Mouse (Mus musculus) hindbrain, embryonic 12.5 days (tissue): Measurements from ENCODE around the gene Pcbp3. TPM values are rescaled to one million over a fixed set of nuclear protein-coding genes. Genes with fewer than 3 reads are reported as not detected.

Source experiments
- ATAC-seq: fragments of 200-750 bp; cut with Nextera tagmentation; 2 replicates; pipeline ENCODE4 v1.8.0; 2017; ENCODE audit warnings: moderate TSS enrichment; ENCODE audit not compliant: low FRiP score
- H3K27ac ChIP-seq: fragments of 300-500 bp; sonication (generic); 2 replicates; pipeline ENCODE4 v1.5.1; 2016; ENCODE audit warnings: mild to moderate bottlenecking
- H3K27me3 ChIP-seq: fragments of 300-500 bp; sonication (generic); 2 replicates; pipeline ENCODE4 v1.6.1; 2016; ENCODE audit warnings: mild to moderate bottlenecking
- H3K36me3 ChIP-seq: fragments of 300-500 bp; sonication (generic); 2 replicates; pipeline ENCODE4 v1.6.1; 2016; ENCODE audit warnings: mild to moderate bottlenecking
- H3K4me1 ChIP-seq: fragments of 300-500 bp; sonication (generic); 2 replicates; pipeline ENCODE4 v1.6.1; 2016
- H3K4me2 ChIP-seq: fragments of 300-500 bp; sonication (generic); replicated peaks from 2 replicates; pipeline ENCODE4 v1.6.1; 2016; ENCODE audit warnings: mild to moderate bottlenecking
- H3K4me3 ChIP-seq: fragments of 300-500 bp; sonication (generic); 2 replicates; pipeline ENCODE4 v1.5.1; 2016; ENCODE audit warnings: mild to moderate bottlenecking
- H3K9ac ChIP-seq: fragments of 300-500 bp; sonication (generic); 2 replicates; pipeline ENCODE4 v1.6.1; 2016; ENCODE audit warnings: mild to moderate bottlenecking, moderate library complexity
- H3K9me3 ChIP-seq: fragments of 300-500 bp; sonication (generic); replicated peaks from 2 replicates; pipeline ENCODE4 v1.6.1; 2016; ENCODE audit warnings: mild to moderate bottlenecking
- WGBS: fragments of 180-500 bp; shearing (Covaris S2); methylation state at CpG from one replicate; pipeline ENCODE4 v1.1.7; 2016; 5-methylcytosine and 5-hydroxymethylcytosine counted together
- polyA plus RNA-seq: library from polyadenylated mRNA; unstranded; fragments of >200 nt; fragmentation: Nextera tagmentation; extraction: Ambion mirVana; gene quantifications from 2 replicates; pipeline ENCODE4 v1.2.1, GENCODE M21; 2016

Gene Pcbp3
- polyA plus RNA-seq, 1 experiment from 2014 or later, result 68.6 TPM

DNA sequence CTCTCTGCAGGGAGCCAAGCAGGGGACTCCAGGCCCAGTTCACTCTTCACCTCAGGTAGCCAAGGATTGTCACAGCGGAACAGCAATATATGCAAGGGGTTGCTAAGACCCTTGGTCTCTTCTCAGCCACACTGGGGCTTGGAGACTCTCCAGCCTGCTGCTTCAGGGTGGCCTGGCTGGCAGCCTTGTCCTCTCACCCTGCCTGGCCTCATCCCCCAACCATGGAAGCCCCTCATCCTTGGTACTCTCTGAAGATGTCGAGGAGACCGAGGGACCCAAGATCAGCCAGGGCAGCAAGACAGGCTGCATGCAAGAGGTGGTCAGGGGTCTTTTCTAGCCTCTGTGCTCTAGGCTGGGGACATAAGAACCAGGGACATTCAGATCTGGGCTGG is 228.0 kb downstream of the Pcbp3 start:
- Histone ChIP-seq H3K27ac (peak overlapping the region; percentile 44), H3K27me3 (0 out of 2 replicates have a peak, but pooled peaks cover 5% of the 10 kb centered on the region), H3K9me3 (no peaks in the 10 kb centered on the region), H3K4me3 (no peak overlapping the region), H3K4me2 (peak overlapping the region; percentile 34), H3K9ac (0 out of 2 replicates have a peak overlapping the region, but pooled peaks have one; percentile 13), H3K36me3 (no peaks in the 10 kb centered on the region), H3K4me1 (peaks cover 28% of the 10 kb centered on the region)
- WGBS, result 35% methylated on average over 3 of the region's 3 CpGs
- no peak for ATAC-seq

DNA sequence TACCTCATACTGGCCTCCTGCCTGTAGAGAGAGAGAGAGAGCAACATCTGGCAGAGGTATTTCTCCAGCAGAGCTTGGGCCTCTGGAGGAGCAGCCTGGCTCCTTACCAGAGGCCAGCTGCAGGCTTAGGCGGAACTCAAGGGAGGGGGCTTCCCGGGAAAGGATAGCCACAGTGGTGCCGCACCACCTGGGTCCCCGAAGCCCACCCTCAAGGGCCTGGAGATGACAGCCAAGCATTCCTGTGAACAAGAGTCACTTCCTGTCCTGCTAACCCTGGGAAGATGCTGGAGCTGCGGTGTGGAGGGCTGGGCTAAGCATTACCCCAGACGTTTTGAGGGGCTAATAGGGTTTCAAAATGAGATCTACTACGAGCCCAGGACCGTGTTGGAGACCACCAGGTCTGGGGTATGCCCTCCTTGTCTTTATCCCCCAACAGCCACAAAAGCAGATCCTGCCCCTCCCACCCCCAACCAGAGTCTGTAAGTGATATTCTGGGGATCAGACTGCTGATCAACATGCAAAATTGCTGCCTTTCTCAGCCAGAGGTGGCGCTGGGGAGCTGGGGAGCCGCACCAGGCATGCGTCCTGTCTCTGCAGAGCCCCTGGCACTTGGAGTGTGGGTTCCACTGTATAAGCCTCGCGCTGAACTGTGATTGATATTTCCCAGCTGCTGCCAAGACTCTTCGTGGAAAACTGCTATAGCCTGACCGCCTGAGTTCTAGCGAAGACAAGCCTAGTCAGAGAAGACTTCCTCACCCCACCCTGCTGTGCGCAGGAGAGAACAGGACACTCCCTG is 228.6 kb downstream of the Pcbp3 start:
- H3K9me3 ChIP-seq, result no peaks in the 10 kb centered on the region
- WGBS, result 12% methylated on average over 17 of the region's 17 CpGs
- H3K4me1 ChIP-seq, result peaks cover 28% of the 10 kb centered on the region
- peak overlapping the region; percentile 34 for H3K4me2 ChIP-seq
- no peaks in the 10 kb centered on the region for H3K36me3 ChIP-seq
- ATAC-seq, result peak; percentile 61
- peak overlapping the region; percentile 58 for H3K27ac ChIP-seq
- 0 out of 2 replicates have a peak overlapping the region, but pooled peaks have one; percentile 13 for H3K9ac ChIP-seq
- no peak overlapping the region for H3K4me3 ChIP-seq
- 0 out of 2 replicates have a peak, but pooled peaks cover 5% of the 10 kb centered on the region for H3K27me3 ChIP-seq

DNA sequence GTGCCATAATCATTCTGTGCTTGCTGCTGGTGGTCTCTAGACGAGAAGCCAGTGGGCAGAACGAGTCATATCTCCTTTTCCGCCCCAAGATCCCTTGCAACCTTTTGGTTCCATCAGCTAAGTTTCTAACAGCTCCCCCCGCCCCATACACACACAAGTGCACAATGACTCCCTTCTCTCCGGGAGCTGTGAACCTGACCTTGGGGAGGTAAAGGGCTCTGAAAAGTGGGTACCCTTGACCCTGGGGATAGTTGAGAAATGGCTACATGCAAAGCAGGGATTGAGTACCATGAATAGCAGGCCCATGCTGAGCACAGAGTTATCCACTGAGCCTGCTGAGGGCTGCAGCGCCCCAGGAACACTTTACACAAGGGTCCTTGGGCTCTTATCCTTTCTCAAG is 229.3 kb downstream of the Pcbp3 start:
- Histone ChIP-seq H3K36me3 (no peaks in the 10 kb centered on the region), H3K27ac (peak overlapping the region; percentile 58), H3K27me3 (0 out of 2 replicates have a peak, but pooled peaks cover 5% of the 10 kb centered on the region), H3K4me3 (no peak overlapping the region), H3K9ac (no peak overlapping the region), H3K9me3 (no peaks in the 10 kb centered on the region), H3K4me2 (no peak overlapping the region), H3K4me1 (peaks cover 28% of the 10 kb centered on the region)
- WGBS, result 69% methylated on average over 6 of the region's 6 CpGs
- ATAC-seq, result no peak

DNA sequence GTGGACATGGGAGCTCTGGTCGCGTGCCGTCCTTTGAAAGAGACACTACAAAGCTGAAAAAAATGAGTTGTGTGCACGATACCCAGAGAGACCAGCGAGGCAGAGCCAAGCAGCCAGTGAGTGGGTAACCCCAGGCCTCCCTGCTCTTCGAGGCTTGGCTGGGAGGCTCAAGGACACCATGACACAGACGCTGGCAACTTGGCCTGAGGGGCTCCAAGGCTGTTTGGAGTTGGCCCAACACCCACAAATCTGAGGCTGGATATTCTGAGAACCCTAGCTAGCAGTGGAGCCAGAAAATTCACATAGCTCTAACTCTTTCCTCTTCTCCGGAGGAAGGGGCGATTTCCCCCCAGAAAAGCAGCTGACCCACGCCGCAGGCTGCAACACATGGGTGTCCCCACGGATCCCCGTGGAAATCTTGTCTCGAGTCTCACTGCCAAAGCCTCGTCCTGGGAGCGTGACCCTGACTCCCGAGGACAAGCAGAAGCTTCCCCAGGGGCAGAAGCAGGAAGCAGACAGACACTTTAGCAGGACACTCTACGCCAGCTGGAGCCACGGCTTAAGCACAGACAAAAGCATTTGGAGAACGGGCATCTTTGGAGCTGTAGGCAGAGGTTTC is 230.0 kb downstream of the Pcbp3 start:
- Histone ChIP-seq H3K4me1 (peaks cover 28% of the 10 kb centered on the region), H3K4me2 (no peak overlapping the region), H3K9me3 (no peaks in the 10 kb centered on the region), H3K36me3 (no peaks in the 10 kb centered on the region), H3K4me3 (no peak overlapping the region), H3K27me3 (0 out of 2 replicates have a peak, but pooled peaks cover 5% of the 10 kb centered on the region), H3K9ac (no peak overlapping the region), H3K27ac (0 out of 2 replicates have a peak overlapping the region, but pooled peaks have one; percentile 58)
- no peak for ATAC-seq
- WGBS, result 65% methylated on average over 20 of the region's 20 CpGs

DNA sequence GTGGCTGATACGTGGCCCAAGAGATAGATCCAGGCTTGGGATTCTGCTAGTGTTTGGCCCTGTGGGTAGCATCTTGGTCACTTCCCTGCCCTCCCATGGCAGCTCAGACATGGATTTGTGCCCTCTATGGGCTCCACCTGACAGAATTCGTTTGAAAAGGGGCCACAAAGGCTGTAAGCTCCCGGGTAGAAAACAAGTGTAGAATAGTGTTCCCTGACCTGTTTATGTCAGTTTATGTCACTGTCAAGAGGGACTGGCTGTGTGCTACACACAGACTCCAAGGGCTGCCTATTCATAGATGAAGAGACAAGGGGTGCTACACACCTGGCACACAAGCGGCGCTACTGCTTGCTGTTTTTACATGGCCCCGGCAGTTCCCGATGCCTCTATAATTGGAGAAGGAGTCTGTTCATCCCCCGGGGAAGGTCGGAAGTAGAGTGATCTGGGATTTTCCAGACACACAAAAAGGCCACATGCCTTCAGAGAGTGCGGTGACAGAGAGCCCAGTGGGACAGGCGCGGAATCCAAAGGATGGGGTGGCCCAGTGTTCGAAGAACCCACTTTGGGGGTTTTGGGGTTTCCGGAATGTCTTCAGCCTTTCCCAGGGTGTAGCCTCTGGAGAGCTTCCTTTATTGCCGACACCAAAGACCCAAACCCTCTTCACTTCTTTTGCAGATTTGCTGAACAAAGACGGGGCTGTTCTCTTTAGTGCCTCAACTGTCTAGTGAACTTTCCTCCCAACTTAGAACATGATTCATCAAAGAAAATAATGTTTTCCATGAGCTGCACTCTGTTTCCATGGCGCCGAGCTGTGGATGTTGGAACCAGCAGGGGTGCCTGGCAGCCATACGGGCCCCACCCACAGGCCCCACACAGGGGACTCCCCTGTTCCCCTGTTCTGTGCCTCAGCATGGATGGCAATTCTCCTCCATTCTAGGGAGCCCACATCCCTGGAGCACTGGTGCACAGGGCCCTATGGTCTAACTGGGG is 231.8 kb downstream of the Pcbp3 start:
- H3K27ac ChIP-seq, result no peak overlapping the region
- no peak overlapping the region for H3K4me2 ChIP-seq
- no peak overlapping the region for H3K4me3 ChIP-seq
- no peaks in the 10 kb centered on the region for H3K9me3 ChIP-seq
- H3K27me3 ChIP-seq, result 0 out of 2 replicates have a peak, but pooled peaks cover 5% of the 10 kb centered on the region
- ATAC-seq, result no peak
- WGBS, result 80% methylated on average over 19 of the region's 19 CpGs
- H3K9ac ChIP-seq, result no peak overlapping the region
- H3K36me3 ChIP-seq, result no peaks in the 10 kb centered on the region
- peaks cover 28% of the 10 kb centered on the region for H3K4me1 ChIP-seq

DNA sequence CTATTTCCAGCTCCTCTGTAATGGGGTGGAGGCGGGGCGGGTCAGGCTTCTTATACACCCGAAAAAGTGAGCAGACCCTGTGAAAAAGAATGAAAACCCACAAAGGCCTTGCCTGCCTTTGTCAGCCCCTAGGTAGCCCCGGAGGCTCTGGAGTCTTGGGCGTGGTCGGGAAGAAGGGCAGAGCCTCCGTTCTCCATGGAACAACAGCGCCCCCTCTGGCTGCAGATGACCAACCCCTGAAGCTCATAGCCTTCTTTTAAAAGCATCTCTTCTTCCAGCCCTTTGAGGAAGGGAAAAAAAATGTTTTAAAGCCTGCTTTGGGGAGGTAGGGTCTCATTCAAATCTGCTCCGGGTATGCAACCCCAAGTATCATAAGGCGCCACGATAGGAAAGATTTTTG is 233.3 kb downstream of the Pcbp3 start:
- Histone ChIP-seq H3K27me3 (0 out of 2 replicates have a peak, but pooled peaks cover 5% of the 10 kb centered on the region), H3K36me3 (no peaks in the 10 kb centered on the region), H3K4me2 (no peak overlapping the region), H3K27ac (no peak overlapping the region), H3K9me3 (no peaks in the 10 kb centered on the region), H3K4me3 (no peak overlapping the region), H3K4me1 (peaks cover 22% of the 10 kb centered on the region), H3K9ac (no peak overlapping the region)
- 12% methylated on average over 11 of the region's 11 CpGs for WGBS
- ATAC-seq, result no peak

DNA sequence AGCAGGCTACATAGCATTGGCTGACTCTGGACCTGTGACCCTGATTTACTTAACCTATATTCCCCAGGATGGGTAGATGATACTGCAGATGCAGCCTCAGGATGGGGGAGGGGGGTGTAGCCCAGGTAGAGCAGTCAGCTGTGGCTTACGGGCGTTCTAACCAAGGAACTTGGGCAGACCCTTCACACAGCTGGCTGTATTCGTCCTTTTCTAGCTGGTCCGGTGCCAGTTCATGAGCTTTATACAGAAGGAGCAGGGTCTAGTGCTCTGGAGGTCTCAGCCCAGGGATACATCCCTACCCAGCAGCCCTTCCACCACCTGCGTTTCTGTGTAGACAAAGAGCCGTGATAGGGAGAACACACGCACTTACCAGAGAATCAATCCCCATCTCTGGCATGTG is 234.4 kb downstream of the Pcbp3 start:
- 90% methylated on average over 7 of the region's 7 CpGs for WGBS
- Histone ChIP-seq H3K9me3 (no peaks in the 10 kb centered on the region), H3K27ac (no peak overlapping the region), H3K9ac (no peak overlapping the region), H3K4me1 (peaks cover 12% of the 10 kb centered on the region), H3K27me3 (0 out of 2 replicates have a peak, but pooled peaks cover 5% of the 10 kb centered on the region), H3K36me3 (no peaks in the 10 kb centered on the region), H3K4me2 (no peak overlapping the region), H3K4me3 (no peak overlapping the region)
- no peak for ATAC-seq

DNA sequence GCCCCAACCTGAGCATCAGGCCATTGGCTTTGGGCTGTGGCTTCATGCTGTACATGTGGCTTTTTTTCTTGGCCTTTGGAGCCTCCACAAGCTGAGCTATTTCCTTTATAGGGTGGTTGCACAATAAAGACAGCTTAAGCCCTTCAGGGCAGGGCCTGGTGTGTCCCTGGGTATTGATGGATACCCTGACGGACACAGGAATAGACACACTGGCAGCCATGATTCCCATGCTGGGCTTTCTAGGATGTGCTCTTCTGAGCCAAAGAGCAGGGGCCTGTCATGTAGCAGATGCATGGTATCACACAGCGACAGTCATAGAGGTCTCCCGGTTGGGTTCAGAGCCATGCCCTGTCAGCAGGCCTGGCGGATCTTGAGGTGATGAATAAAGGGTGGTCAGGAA is 234.8 kb downstream of the Pcbp3 start:
- Histone ChIP-seq H3K4me1 (peaks cover 8% of the 10 kb centered on the region; the same call in 1 of the 2 replicates), H3K4me2 (no peak overlapping the region), H3K27me3 (0 out of 2 replicates have a peak, but pooled peaks cover 5% of the 10 kb centered on the region), H3K27ac (no peak overlapping the region), H3K4me3 (no peak overlapping the region), H3K36me3 (no peaks in the 10 kb centered on the region), H3K9ac (no peak overlapping the region), H3K9me3 (no peaks in the 10 kb centered on the region)
- 94% methylated on average over 4 of the region's 4 CpGs for WGBS
- no peak for ATAC-seq

DNA sequence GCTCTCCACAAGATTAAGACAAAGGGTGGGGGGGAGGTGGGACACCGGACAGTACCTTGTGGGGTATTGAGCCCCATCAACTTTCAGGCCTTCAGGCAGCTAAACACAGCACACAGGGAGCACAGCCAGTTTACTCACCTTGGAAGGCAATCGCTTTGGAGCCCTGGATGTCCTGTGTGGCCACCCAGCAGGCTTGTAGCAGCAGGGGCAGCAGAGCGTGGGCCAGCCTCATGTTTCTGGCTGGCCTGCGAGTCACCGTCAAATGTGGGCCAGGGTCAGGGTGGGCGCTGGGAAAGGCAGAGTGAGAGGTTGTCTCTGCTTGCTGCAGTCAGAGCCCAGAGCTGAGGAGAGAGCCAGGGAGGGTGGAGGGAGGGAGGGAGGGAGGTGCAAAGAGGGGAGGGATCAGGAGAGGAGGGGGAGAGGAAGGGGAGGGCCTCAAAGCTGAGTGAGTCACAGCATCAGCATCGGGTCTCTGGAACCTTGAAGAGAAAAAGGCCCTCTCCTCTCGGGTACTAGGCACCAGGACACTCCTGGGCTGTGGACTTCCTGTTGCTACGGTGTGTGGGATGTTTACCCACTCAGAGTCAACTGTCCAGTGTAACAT is 235.9 kb downstream of the Pcbp3 start, which contains the start of gene Col6a1:
Gene Col6a1 (minus strand): TSS at position 487 of the 604 bp plus-strand sequence.
- Histone ChIP-seq H3K9me3 (no peaks in the 10 kb centered on the region), H3K9ac (0 out of 2 replicates have a peak within 1 kb of the TSS, but pooled peaks have one; percentile 28), H3K36me3 (no peaks in the 10 kb centered on the region), H3K27ac (0 out of 2 replicates have a peak within 1 kb of the TSS, but pooled peaks have one; percentile 13), H3K4me3 (peak within 1 kb of the TSS; percentile 5; the same call in 1 of the 2 replicates), H3K27me3 (0 out of 2 replicates have a peak, but pooled peaks cover 5% of the 10 kb centered on the region), H3K4me1 (0 out of 2 replicates have a peak, but pooled peaks cover 4% of the 10 kb centered on the region), H3K4me2 (peak within 1 kb of the TSS; percentile 34)
- WGBS, result 22% methylated on average over 9 of the region's 9 CpGs
- ATAC-seq, result no peak

DNA sequence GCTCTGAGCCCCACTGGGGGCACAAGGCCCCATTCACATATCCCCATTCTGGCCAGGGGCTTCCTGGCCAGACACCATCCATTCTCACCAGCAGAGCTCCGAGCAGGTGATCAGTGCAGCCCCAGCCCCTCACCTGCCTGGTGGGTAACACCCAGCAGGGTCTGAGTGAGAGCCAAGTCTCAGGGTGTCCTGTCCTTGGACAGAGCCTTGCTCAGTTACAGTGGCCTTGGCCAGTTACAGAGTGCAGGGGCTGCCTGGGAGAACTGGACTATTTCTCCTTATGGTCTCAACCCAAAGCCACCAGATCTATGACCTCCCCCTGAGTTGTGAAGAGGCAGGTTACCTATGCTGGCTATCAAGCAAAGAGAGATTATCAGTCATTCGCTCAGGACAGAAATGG is 236.6 kb downstream of the Pcbp3 start:
- 0 out of 2 replicates have a peak, but pooled peaks cover 5% of the 10 kb centered on the region for H3K27me3 ChIP-seq
- peak overlapping the region; percentile 34 for H3K4me2 ChIP-seq
- H3K9me3 ChIP-seq, result no peaks in the 10 kb centered on the region
- 0 out of 2 replicates have a peak, but pooled peaks cover under 1% of the 10 kb centered on the region for H3K4me1 ChIP-seq
- peak overlapping the region; percentile 5; the same call in 1 of the 2 replicates for H3K4me3 ChIP-seq
- no peak for ATAC-seq
- no peak overlapping the region for H3K9ac ChIP-seq
- H3K36me3 ChIP-seq, result no peaks in the 10 kb centered on the region
- WGBS, result 90% methylated on average over 2 of the region's 2 CpGs
- H3K27ac ChIP-seq, result no peak overlapping the region

DNA sequence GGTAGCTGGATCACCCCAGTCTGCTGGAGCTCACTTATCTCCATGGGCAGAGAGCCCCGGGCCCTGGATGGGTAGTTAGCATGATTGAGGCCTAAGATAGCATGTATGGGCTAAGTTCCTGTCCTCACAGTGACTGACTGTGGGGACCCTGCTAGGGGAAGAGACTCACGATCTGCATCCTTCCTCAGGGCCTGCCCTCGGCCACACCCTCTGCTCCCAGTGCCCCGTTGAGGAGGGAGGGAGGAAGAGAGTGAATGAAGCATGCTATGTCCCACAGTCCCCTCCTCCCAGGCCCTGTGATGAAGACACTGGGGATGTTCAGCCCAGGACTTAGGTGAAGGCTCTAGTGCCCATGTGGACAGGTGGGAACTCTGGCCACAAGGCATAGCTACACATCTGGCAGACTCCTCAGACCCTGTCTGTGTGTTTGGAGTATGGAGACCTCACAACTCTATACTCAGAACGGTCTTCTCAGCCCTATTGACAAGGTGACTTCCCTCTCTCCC is 237.4 kb downstream of the Pcbp3 start:
- 56% methylated on average over 5 of the region's 5 CpGs for WGBS

More for the DNA sequence above, 237.4 kb downstream of the Pcbp3 start:
- Histone ChIP-seq H3K27ac (no peak overlapping the region), H3K9ac (no peak overlapping the region), H3K4me3 (no peak overlapping the region), H3K4me2 (peak overlapping the region; percentile 34; the same call in 1 of the 2 replicates), H3K36me3 (no peaks in the 10 kb centered on the region), H3K27me3 (no peaks in the 10 kb centered on the region), H3K4me1 (no peaks in the 10 kb centered on the region), H3K9me3 (no peaks in the 10 kb centered on the region)
- no peak for ATAC-seq
